Mouse (Mus musculus) CH12F3 (cell line): ENCODE measurements around the gene Vmn1r219.
"Not testable (repeated sequence)": the region's sequence is repeated elsewhere in the genome, so short reads cannot be mapped to it uniquely, and the experiment has no call there.

ENCODE experiments used
- in situ Hi-C: fragments of 300-500 bp; cut with MboI; formaldehyde crosslinking; loops from 2 replicates; pipeline ENCODE4 v1.14.3; 2020; ENCODE audit warnings: low sequenced_read_pairs

Vmn1r219 gene

GRCm38 (mm10) chr13:23159012-23159411 lies at the start of gene Vmn1r219:
TSS of gene Vmn1r219 (plus strand) at chr13:23159312.
- in situ Hi-C loops = no loop called here

- in situ Hi-C loops = not testable (repeated sequence)
Observed at GRCm38 (mm10) chr13:23118126-23118525, 41.0 kb upstream of the Vmn1r219 start, which contains the start of gene Vmn1r217. TSS of gene Vmn1r217 (minus strand) at chr13:23118226.

GRCm38 (mm10) chr13:23120611-23121010 lies 38.5 kb upstream of the Vmn1r219 start:
- in situ Hi-C loops = no loop called here

GRCm38 (mm10) chr13:23133099-23133498 lies 26.0 kb upstream of the Vmn1r219 start, which contains the start of gene Vmn1r218:
TSS of gene Vmn1r218 (plus strand) at chr13:23133155.
- in situ Hi-C loops = no loop called here

- in situ Hi-C loops = no loop called here
Observed at GRCm38 (mm10) chr13:23133501-23133900, 25.6 kb upstream of the Vmn1r219 start.

- in situ Hi-C loops = no loop called here
Observed at GRCm38 (mm10) chr13:23138880-23139279, 20.2 kb upstream of the Vmn1r219 start.

- in situ Hi-C loops = no loop called here
Observed at GRCm38 (mm10) chr13:23157848-23158247, 1.3 kb upstream of the Vmn1r219 start.

- in situ Hi-C loops = not testable (repeated sequence)
Observed at GRCm38 (mm10) chr13:23166471-23166870, 7.4 kb downstream of the Vmn1r219 start.

GRCm38 (mm10) chr13:23187875-23188274 lies 28.8 kb downstream of the Vmn1r219 start, which contains the start of gene Vmn1r220:
TSS of gene Vmn1r220 (minus strand) at chr13:23187975.
- in situ Hi-C loops = no loop called here

GRCm38 (mm10) chr13:23203885-23204284 lies 44.8 kb downstream of the Vmn1r219 start:
- in situ Hi-C loops = not testable (repeated sequence)

GRCm38 (mm10) chr13:23213827-23214226 lies 54.7 kb downstream of the Vmn1r219 start, which contains the start of gene Vmn1r221:
TSS of gene Vmn1r221 (plus strand) at chr13:23214127.
- in situ Hi-C loops = not testable (repeated sequence)
